Mouse (Mus musculus): ENCODE measurements around the gene Hbb-y. TPM values are rescaled to one million over a fixed set of nuclear protein-coding genes. Genes with fewer than 3 reads are reported as not detected.

Gene Hbb-y
- not detected in 2 replicates for polyA plus RNA-seq (2012; ENCODE audit: low replicate concordance)

DNA sequence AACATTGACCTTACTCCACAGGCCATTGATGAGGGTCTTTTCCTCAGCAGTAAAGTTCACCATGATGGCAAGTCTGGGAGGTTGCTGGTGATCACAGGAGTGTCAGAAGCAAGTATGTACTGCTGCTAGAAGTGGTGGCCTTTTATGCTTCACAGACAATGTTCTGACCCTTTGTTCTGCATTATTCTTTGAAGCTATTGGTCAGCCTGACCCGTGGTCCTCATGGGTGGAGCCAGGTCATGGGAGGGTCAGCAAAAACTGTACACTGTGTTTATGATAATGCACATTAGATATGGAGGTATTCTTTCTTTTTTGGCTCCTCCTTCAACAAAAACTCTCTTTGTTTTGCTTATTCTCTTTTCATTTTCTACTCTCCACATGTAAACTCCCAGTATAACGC lies at the start of gene Hbb-y:
Hbb-y (minus strand) TSS at position 127 of the 400 bp plus-strand sequence.

DNA sequence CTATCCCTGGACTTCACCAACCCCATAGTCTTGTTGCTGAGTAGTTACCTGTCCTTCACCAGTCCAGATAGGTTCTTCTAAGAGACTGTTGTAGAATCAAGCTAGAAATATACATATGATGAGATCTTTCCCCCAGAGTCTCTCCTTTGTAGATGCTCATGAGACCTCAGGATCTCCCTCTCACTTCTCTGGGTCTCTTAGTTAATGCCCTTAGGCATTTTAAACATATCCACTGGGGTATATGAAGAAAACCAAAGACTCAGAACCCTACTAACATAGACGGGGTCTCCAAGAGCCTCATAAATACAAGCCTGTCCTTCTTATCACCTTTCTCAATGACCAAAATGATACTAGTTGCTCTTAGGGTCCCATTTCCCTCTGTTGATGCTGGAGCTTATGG lies 41.4 kb upstream of the Hbb-y start, which contains the start of gene Olfr64:
Olfr64 (minus strand) TSS at position 101 of the 400 bp plus-strand sequence.

DNA sequence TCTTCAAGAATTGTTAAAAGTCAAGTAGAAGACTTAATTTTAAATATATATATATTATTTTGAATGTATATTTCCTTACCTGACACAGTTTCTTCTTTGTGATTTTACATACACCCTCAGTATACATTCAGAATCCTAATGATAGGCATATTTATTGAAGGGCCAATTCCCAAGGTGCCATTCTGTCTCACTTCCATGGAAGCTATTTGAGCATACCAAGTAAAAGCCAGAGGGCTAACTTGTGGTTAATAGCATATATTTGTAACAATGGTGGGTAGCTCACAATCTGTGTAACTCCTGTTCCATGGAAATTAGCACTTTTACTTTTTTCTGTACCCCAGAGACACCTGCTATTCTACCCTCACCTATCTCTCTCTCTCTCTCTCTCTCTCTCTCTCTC lies 33.1 kb upstream of the Hbb-y start, which contains the start of gene Olfr66:
Olfr66 (minus strand) TSS at position 101 of the 400 bp plus-strand sequence.

DNA sequence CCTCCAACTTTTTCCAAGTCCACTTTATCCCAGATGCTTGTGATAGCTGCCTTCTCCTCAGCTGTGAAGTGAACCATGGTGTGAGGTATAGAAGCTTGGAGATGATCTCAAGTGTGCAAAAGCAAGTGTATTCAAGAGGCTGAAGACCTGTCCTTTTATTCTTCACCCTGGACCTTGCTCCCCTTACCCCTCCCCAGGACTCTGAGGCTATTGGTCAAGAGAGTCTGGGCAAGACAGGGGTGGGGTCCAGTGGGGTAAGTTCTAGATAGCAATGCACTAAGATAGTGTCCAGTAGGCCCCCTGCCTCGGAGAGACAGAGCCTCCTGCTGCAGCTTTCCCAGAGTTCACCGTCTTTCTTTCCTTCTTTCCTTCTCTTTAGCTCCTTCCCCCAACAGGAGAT lies 10.0 kb downstream of the Hbb-y start, which contains the start of gene Hbb-bh1:
Hbb-bh1 (minus strand) TSS at position 131 of the 400 bp plus-strand sequence.

DNA sequence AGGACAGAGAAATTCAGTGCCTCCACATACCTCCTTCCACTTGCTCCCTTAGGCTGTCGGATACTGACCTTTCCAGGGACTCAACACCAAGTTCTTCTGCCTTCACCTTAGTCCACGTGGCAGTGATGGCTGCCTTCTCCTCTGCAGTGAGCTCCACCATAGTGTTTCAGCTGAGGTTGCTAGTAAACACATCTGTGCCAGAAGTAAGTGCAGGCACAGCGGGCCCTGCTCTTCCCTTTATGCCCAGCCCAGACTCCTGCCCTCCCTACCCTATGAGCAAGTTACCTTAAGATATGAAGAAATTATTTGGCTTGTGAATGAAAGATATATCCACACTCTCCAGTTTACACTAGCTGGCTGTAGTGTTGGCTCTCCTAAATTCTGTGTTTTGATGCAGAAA lies 12.7 kb downstream of the Hbb-y start, which contains the start of gene Hbb-bh2:
Hbb-bh2 (minus strand) TSS at position 253 of the 400 bp plus-strand sequence.

DNA sequence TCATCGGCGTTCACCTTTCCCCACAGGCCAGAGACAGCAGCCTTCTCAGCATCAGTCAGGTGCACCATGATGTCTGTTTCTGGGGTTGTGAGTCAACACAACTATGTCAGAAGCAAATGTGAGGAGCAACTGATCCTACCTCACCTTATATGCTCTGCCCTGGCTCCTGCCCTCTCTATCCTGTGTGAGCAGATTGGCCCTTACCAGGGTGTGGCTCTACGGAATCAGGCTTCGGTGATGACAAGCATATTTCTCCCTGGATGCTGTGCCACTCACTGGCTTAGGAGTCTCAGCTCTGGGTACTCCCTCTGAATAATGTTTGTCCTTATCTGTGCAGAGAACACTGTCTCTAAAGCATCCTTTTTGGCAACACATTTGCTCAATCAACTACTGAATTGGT lies 25.2 kb downstream of the Hbb-y start, which contains the start of gene Hbb-bs:
Hbb-bs (minus strand) TSS at position 289 of the 400 bp plus-strand sequence.

DNA sequence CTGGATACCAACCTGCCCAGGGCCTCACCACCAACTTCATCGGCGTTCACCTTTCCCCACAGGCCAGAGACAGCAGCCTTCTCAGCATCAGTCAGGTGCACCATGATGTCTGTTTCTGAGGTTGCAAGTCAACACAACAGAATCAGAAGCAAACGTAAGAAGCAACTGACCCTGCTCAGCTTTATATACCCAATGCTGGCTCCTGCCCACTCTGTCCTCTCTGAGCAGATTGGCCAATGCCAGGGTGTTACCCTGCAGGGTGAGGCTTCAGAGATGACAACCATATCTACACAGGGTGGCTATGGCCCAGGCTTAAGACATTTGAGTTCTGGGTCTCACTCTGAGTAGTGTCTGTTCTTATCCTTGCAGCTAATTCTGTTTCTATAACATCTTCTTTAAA lies 39.2 kb downstream of the Hbb-y start, which contains the start of gene Hbb-bt:
Hbb-bt (minus strand) TSS at position 231 of the 400 bp plus-strand sequence.

Other genes with a start within 250 kb of the Hbb-y start
- not detected in 2 replicates for gene Olfr620, start 240.7 kb downstream of the Hbb-y start, polyA plus RNA-seq (2012; ENCODE audit: low replicate concordance)
- not detected in 2 replicates for gene Olfr622, start 210.5 kb downstream of the Hbb-y start, polyA plus RNA-seq (2012; ENCODE audit: low replicate concordance)
- gene Olfr623, start 189.5 kb downstream of the Hbb-y start, polyA plus RNA-seq (2012; ENCODE audit: low replicate concordance): not detected in 2 replicates
- gene Olfr624, start 182.0 kb downstream of the Hbb-y start, polyA plus RNA-seq (2012; ENCODE audit: low replicate concordance): not detected in 2 replicates
- gene Olfr625-ps1, start 170.5 kb downstream of the Hbb-y start, polyA plus RNA-seq (2012; ENCODE audit: low replicate concordance): not detected in 2 replicates
- not detected in 2 replicates for gene Olfr243, start 138.5 kb downstream of the Hbb-y start, polyA plus RNA-seq (2012; ENCODE audit: low replicate concordance)
- gene Olfr628, start 122.8 kb downstream of the Hbb-y start, polyA plus RNA-seq (2012; ENCODE audit: low replicate concordance): not detected in 2 replicates
- gene Olfr629, start 108.3 kb downstream of the Hbb-y start, polyA plus RNA-seq (2012; ENCODE audit: low replicate concordance): not detected in 2 replicates
- gene Olfr630, start 95.9 kb downstream of the Hbb-y start, polyA plus RNA-seq (2012; ENCODE audit: low replicate concordance): not detected in 2 replicates
- gene Olfr69, start 81.6 kb downstream of the Hbb-y start, polyA plus RNA-seq (2012; ENCODE audit: low replicate concordance): not detected in 2 replicates
- not detected in 2 replicates for gene Olfr68, start 73.5 kb downstream of the Hbb-y start, polyA plus RNA-seq (2012; ENCODE audit: low replicate concordance)
- not detected in 2 replicates for gene Olfr67, start 61.4 kb downstream of the Hbb-y start, polyA plus RNA-seq (2012; ENCODE audit: low replicate concordance)
- 68.2 and 1,476 TPM in 2 replicates for gene Hbb-bt, start 39.2 kb downstream of the Hbb-y start, polyA plus RNA-seq (2012; ENCODE audit: low replicate concordance)
- gene Hbb-bs, start 25.1 kb downstream of the Hbb-y start, polyA plus RNA-seq (2012; ENCODE audit: low replicate concordance): 16,372 and 30,425 TPM in 2 replicates
- gene Hbb-bh2, start 12.7 kb downstream of the Hbb-y start, polyA plus RNA-seq (2012; ENCODE audit: low replicate concordance): not detected in 2 replicates
- gene Hbb-bh1, start 10.1 kb downstream of the Hbb-y start, polyA plus RNA-seq (2012; ENCODE audit: low replicate concordance): not detected in 2 replicates
- not detected in 2 replicates for gene Olfr66, start 33.0 kb upstream of the Hbb-y start, polyA plus RNA-seq (2012; ENCODE audit: low replicate concordance)
- gene Olfr64, start 41.3 kb upstream of the Hbb-y start, polyA plus RNA-seq (2012; ENCODE audit: low replicate concordance): not detected in 2 replicates
- not detected in 2 replicates for gene Olfr65, start 50.3 kb upstream of the Hbb-y start, polyA plus RNA-seq (2012; ENCODE audit: low replicate concordance)
- 0.38 TPM in 1 of 2 replicates, not detected in the other for gene Olfr631, start 75.6 kb upstream of the Hbb-y start, polyA plus RNA-seq (2012; ENCODE audit: low replicate concordance)
- gene Olfr632, start 81.1 kb upstream of the Hbb-y start, polyA plus RNA-seq (2012; ENCODE audit: low replicate concordance): not detected in 2 replicates
- gene Olfr633, start 91.2 kb upstream of the Hbb-y start, polyA plus RNA-seq (2012; ENCODE audit: low replicate concordance): not detected in 2 replicates
- gene Olfr635, start 117.9 kb upstream of the Hbb-y start, polyA plus RNA-seq (2012; ENCODE audit: low replicate concordance): not detected in 2 replicates
- not detected in 2 replicates for gene Olfr638, start 145.5 kb upstream of the Hbb-y start, polyA plus RNA-seq (2012; ENCODE audit: low replicate concordance)
- gene Olfr639, start 164.1 kb upstream of the Hbb-y start, polyA plus RNA-seq (2012; ENCODE audit: low replicate concordance): 0.02 TPM in 1 of 2 replicates, not detected in the other
- 0.08 TPM in 1 of 2 replicates, not detected in the other for gene Olfr640, start 172.4 kb upstream of the Hbb-y start, polyA plus RNA-seq (2012; ENCODE audit: low replicate concordance)
- not detected in 2 replicates for gene Olfr641, start 182.2 kb upstream of the Hbb-y start, polyA plus RNA-seq (2012; ENCODE audit: low replicate concordance)
- not detected in 2 replicates for gene Olfr642, start 199.4 kb upstream of the Hbb-y start, polyA plus RNA-seq (2012; ENCODE audit: low replicate concordance)
- gene 4930516K23Rik, start 208.2 kb upstream of the Hbb-y start, polyA plus RNA-seq (2012; ENCODE audit: low replicate concordance): not detected in 2 replicates
- not detected in 2 replicates for gene Olfr644, start 218.7 kb upstream of the Hbb-y start, polyA plus RNA-seq (2012; ENCODE audit: low replicate concordance)
- gene Olfr645, start 232.2 kb upstream of the Hbb-y start, polyA plus RNA-seq (2012; ENCODE audit: low replicate concordance): not detected in 2 replicates